Mouse (Mus musculus): ENCODE measurements around the gene Hmgb3. TPM values are rescaled to one million over a fixed set of nuclear protein-coding genes. Genes with fewer than 3 reads are reported as not detected.
"Not testable (repeated sequence)": the region's sequence is repeated elsewhere in the genome, so short reads cannot be mapped to it uniquely, and the experiment has no call there.

The Hmgb3 gene
- 10 to 100 TPM; 11.6 to 19.2 (median 13.2) TPM for total RNA-seq (2022)

DNA sequence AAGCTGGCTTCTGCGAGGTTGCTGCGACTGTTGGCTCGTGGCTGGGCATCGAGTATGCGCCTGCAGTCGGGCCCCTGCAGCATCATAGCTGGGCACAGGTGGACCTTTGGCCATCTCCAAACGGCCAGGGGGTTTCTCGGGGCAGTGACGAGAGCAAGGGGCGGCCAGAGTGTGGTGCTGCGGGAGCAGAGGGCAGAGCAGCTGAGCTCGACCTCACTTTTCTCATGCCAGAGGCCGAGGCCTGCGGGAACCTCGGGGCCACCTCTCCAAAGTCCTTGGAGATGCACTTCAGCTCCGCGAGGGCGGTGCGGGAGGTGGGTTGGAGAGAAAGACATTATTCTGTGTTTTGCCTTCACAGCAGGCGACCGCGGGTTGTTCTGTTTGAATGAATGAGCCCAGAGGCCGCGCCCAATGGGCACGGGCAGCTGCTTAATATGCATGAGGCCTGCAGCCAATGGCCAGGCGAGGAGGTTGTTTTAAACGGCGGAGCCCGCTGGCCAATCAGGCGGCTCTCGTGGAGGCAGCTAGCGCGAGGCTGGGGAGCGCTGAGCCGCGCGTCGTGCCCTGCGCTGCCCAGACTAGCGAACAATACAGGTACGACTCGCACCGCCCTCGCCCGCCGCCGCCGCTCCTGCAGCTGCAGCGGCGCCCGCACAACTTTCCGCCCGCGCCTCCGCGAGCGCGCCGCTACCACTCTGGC lies at the start of gene Hmgb3:
Hmgb3 (plus strand) TSS at position 504 of the 700 bp plus-strand sequence.
- DNase-seq (ENCODE audit: low spot score in 2 of 2): peak; percentile 63 to 67

DNA sequence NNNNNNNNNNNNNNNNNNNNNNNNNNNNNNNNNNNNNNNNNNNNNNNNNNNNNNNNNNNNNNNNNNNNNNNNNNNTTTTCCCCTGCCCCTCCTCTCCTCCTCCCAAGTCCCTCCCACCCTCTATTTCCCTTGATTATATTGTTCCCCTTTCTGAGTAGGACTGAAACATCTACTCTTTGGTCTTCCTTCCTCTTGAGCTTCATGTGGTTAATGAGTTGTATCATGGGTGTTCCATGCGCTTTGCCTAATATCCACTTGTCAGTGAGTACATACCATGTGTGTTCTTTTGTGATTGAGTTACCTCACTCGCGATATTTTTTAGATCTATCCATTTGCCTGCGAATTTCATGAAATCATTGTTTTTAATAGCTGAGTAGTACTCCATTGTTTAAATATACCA lies 49.1 kb upstream of the Hmgb3 start:
- DNase-seq (ENCODE audit: low spot score in 2 of 2): not testable (repeated sequence)

DNA sequence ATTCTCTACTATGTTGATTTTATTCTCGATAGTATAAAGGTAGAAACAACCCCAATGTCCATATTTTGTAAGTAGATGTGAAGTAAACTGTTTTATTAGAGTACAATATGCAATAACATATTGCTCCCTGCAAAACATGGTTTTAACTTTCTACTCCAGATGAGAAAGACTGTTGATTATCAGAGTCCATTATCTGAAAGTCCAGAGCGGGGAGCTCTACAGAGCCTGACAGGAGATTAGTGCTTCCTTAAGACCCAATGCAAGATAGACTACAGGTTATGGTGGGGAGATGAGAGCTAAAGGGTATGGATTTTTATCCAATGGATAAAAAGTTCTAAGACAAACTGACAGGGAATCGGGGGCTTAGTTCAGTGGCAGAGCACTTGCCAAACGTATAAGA lies 36.5 kb upstream of the Hmgb3 start:
- DNase-seq (ENCODE audit: low spot score in 2 of 2): no peak

DNA sequence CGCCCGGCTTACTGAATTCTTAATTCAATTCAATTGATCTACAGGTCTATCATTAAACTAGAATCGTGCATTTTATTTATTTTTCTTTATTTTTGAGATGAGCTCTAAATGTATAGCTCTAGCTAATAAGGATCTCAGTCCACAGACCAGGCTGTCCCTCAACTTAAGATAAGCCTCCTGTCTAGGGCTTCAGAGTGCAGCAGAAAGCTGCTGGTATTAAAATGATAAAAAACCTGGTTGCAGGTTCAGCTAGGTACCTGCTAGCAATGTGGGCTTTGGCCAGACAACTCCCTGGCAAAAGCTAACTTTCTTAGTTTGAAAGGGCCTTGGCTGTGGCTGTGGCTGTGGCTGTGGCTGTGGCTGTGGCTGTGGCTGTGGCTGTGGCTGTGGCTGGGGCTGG lies 32.8 kb upstream of the Hmgb3 start:
- no peak for DNase-seq (ENCODE audit: low spot score in 2 of 2)

DNA sequence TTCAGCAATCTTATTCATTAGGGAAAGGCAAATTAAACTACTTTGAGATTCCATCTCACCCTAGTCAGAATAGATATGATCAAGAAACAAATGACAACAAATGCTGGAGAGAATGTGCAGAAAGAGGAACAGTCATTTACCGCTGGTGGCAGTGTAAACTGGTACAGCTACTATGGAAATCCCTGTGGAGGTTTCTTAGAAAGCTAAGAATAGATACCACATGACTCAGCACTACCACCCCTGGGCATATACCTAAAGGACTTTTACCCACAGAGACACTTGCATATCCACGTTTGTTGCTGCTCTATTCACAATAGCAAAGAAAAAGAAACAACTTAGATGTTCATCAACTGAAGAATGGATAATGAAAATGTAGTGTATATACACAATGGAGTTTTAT lies 31.4 kb upstream of the Hmgb3 start:
- no peak for DNase-seq (ENCODE audit: low spot score in 2 of 2)

DNA sequence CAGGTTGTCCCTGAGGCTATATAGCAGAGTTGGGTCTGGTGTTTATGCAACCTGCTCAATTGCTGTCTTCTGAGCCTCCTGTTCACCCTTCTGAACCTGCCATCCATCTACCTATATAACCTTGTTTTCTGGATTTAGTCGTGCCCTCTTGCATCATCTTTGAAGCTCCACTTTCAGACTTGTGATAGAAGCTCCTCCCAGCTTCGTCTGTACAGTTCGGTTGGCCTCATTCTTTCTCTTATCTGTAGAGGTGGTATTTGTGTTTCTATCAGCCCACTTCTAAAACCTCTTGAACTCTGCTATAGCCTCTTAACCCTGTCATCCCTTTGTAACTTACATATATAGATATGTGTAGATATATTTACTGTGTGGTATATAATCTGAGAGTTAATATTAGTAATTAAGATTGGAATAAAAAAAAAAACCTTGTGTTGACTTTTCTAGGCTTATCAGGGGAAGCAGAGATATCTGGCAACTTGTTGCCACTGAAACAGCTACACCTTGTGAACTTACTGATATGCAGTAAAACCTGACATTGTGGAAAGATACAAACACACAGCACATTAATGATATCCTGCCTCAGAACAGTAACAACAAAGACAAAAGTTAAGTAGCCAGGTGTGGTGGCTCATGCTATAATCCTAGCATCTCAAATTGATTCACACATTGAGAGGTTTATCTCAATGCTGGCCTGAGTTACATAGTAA lies 30.0 kb upstream of the Hmgb3 start:
- no peak for DNase-seq (ENCODE audit: low spot score in 2 of 2)

DNA sequence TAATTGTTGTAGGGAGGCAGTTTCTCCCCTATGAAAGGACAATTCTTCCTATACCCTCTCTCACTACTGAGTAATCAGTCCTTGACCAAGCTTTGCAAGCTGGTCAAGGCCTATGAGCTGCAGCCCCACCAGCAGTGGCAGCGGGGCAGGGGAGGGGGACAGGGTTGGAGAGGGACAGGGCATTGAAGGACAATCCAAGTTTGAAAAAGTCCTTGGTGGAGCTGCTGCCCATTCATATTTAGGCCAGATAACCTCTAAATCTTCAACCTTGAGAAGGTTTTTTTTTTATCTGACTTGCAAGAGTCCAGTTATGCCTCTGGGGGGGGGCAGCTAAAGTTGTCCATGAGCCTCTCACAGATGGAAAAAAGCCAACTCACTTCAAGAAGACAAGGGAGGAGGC lies 28.3 kb upstream of the Hmgb3 start:
- DNase-seq (ENCODE audit: low spot score in 2 of 2): no peak

DNA sequence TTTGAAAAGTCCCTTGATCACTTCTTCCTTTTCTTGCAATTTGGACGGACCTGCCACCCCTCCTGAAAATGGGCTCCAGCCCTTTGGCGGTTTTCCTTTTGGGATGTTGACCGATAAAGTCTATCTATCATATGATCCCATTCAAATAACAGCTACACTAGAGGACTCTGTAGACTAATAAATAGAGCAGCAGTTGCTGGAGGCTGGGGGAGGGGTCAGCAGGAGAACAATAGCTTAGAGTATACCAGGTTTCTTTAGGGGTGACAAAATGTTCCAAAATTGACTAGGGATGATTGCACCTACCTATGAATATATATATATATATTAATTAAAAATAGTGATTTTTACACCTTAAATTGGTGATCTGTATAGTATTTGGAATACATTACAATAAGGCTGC lies 27.6 kb upstream of the Hmgb3 start:
- no peak for DNase-seq (ENCODE audit: low spot score in 2 of 2)

DNA sequence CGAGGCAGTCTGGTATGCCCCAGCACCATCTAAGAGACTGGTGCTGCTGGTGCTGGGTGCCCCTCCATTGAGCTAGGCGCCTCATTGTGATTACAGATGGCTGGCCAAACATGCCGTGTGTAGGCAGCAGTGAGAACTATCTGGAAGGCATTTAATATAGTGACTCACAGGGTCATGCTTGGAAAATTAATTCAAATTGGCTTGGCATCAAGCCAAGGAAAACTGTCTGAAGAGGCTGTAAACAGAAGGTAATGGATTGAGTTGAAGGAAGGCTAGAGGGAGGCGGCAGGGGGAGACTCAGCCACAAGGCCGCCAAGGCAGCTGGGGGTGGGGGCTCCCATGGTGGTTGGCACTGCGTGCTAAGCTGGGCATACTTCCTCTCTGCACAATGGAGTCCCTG lies 27.1 kb upstream of the Hmgb3 start:
- DNase-seq (ENCODE audit: low spot score in 2 of 2): peak; percentile 2 to 4

DNA sequence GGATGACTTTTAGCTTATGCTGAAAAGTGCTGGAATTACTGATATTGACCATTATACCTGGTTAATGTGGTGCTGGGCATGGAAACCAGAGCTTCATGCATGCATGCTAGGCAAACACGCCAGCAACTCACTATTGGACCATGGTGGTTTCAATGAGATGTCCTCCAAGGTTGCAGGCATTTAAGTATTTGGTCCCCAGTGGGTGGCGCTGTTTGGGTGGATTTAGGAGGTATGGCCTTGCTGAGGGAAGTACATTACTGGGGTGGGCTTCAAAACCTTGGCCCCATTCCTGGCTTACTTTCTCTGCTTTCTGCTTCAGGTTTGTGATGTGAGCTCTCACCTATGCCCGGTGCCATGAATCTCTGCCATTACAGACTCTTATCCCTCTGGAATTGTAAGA lies 23.1 kb upstream of the Hmgb3 start:
- no peak for DNase-seq (ENCODE audit: low spot score in 2 of 2)

DNA sequence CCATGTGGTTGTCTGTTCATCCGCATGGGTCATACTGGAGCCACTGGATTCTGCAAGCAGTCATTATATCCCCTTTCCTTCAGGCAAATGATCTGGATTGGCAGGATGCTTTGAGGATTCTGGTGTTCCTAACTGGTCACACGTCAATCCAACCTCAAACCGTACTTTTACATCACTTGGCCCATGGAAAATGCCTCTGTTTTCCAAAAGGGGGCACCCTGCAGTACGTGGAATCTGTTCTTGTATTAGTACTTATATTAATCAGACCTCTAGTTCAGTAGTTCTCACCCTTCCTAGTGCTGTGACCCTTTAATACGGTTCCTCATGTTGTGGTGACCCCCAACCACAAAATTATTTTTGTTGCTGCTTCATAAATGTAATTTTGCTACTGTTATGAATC lies 21.6 kb upstream of the Hmgb3 start:
- no peak for DNase-seq (ENCODE audit: low spot score in 2 of 2)

DNA sequence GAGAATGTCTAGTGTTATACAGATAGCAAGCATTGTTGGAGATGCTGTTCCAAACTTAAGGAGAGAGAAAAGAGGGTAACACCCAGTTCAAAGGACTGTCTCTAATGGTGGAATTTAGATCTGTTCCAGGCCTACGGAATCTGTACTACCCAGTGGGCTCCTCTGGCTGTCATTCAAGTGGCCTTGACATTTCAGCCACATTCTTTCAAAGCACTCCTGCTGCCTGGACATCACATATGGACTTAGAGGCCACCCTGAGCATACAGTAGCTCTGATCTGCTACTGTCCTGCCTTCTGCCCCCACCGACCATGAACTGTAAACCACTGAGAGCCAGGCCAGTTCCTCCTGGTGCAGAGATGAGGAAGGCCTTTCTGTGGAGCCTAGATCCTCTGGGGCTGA lies 17.9 kb upstream of the Hmgb3 start:
- DNase-seq (ENCODE audit: low spot score in 2 of 2): no peak

DNA sequence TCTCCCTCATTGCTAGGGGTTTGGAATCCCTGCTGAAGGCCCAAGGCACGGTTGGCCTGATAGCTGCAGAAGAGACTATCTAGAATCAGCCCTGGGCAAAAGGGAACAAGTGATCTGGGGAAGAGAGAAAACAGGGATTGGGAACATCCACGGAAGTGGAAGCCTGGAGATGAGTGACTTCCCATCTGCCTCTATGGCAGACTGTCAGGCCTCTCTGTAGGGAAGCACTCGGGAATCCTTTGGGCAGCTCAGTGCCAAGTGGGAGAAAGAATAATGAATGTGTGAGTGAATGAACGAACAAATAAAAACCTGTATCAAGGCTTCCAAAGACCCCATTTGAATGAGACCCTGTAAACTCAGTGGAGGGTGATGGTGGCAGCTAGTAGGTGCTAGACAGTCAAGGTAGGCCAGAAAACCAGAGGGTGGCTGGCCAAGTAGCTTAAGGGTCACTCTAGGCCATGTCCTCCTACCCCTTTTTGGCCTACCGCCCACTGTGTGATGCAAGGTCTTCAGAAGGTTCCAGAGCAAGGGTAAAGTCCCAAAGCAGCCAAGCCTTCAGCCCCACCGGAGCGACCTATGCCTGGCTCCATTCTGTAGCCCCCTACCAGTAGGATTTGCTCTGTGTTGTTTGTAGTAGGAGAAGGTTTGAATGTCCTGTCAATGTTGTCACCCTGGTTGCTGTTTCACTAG lies 14.8 kb upstream of the Hmgb3 start:
- no peak for DNase-seq (ENCODE audit: low spot score in 2 of 2)

DNA sequence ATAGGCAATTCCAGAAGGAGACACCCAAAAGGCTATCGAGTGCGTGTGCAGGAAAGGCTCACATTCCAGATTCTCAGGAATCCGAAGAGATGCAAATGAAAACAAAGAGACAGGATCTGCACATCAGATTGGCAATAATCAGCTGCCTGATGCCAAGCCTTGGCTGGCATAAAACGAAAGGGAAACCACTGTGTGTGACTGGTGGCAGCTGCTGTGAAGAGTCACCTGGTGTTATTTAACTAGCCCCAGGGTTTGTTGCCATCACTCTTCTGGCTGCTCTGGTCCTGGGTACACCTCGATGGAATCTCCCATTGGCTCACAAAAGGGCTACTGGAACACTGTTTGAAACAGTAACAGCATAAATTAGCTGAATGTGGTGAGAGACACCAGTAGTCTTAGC lies 11.0 kb upstream of the Hmgb3 start:
- DNase-seq (ENCODE audit: low spot score in 2 of 2): no peak

DNA sequence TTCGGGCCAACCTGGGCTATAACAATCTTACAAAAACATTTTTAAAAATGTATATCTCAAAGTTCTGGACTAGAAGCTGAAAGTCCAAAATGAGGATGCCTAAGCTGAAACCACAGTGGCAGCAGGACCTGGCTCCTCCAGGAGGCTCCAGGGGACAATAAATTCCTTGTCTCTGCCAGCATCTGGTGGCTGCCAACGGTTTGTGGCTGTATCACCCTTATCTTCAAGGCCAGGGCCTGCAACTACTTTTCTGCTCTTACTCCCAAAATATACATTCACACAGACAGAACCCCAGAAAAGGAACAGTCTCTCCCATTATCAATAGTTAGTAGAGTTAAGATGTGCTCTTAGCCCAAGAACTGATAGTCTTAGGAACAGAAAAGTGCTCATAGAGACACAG lies 10.6 kb upstream of the Hmgb3 start:
- no peak for DNase-seq (ENCODE audit: low spot score in 2 of 2)

DNA sequence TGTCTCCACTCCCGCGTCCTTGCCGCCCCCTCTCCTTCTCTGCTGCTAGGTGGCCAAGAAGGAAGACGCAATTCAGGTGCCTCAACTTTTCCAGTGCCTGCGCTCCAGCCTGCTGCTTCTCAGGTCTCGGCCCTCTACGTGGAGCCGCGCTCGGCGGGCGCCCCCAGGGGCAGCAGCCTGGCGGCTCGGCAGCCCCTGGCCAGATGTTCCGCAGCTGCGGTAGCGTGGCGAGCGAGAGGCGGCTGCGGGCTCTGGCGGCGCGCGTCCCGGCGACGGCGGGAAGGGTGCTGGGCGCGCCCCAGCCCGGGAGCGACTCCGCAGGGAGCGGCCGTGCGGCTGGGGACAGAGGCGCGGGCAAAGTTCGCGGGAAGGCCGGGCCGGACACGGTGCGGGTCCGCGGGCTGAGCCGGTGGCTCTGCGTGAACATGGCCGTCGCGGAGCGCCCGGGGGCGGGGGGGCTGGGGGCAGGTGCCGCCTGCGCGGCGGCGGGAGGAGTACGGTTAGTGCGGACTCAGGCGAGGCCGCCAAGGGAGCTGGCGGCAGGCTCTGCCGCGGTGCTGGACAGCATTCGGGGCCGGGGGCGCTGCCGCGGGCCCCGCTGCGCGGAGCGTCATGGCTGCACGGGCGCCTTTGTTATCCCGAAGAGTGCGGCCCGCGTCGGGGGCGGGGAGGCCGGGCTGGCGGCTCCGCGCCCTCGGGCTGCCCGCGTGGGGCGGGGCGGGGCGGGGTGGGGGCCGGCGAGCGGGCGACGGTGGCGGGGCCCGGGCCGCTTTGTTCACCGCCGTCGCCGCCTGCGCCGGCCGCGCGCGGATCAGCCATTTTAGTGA lies 610 bp downstream of the Hmgb3 start:
- DNase-seq (ENCODE audit: low spot score in 2 of 2): no peak

DNA sequence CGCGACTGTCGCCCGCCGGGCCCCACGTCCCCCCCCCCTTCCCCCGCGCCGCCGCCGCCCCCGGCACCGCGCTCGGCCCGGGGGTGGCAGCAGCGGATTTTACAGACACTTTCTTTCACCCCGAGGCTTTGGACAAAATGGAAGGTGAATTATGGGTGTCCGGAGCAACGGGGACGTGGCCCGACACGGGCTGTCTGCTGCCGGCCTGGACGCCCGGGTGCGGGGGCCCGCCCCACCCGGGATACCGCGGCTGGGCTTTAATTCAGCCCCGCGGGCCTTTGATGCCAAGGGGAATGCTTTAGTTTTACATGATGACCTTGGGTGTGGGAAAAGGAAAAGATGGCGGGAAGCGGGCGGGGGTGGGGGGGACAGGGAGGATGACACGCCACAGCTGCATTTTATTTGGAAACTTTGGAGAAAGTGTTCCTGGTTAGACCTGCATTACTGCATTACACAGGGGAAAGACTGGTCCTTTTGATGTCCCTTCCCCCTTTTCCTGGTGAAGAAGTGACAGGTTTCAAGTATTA lies 1.3 kb downstream of the Hmgb3 start:
- no peak for DNase-seq (ENCODE audit: low spot score in 2 of 2)

DNA sequence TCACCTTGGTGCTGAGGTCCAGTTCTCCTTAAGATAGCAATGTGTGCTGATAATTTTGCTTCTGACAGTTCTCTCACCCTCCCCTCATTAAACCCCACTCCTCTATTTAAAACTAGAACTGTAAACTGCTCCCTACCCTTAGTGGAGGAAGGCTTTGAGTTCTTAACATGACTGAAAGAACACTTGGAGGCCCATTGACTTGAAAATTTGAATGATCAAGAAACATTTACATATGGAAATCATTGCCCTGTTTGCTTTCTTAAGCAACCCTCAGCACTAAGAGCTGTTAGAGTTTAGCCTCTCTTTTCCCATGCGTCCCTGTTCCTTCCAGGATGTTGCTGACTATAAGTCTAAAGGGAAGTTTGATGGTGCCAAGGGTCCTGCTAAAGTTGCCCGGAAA lies 3.6 kb downstream of the Hmgb3 start:
- no peak for DNase-seq (ENCODE audit: low spot score in 2 of 2)

DNA sequence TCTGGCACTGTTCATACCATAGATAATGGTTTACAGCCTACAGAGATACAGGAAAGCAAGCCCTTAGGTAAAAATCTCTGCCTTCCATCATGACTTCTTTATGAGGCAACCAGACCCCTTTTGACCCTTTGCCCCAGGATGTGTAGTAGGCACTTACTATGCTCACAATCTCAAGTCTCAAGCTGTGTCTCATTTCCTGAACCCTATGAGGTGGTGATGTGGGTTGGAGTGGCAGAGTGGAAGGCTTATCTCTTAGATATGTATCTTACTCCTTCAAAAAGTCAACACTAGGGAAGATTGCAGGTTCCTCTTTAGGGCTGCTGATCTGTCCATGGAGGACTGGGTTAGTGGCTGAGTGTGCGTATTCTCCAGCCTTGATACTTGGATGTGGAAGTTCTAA lies 5.1 kb downstream of the Hmgb3 start:
- no peak for DNase-seq (ENCODE audit: low spot score in 2 of 2)

DNA sequence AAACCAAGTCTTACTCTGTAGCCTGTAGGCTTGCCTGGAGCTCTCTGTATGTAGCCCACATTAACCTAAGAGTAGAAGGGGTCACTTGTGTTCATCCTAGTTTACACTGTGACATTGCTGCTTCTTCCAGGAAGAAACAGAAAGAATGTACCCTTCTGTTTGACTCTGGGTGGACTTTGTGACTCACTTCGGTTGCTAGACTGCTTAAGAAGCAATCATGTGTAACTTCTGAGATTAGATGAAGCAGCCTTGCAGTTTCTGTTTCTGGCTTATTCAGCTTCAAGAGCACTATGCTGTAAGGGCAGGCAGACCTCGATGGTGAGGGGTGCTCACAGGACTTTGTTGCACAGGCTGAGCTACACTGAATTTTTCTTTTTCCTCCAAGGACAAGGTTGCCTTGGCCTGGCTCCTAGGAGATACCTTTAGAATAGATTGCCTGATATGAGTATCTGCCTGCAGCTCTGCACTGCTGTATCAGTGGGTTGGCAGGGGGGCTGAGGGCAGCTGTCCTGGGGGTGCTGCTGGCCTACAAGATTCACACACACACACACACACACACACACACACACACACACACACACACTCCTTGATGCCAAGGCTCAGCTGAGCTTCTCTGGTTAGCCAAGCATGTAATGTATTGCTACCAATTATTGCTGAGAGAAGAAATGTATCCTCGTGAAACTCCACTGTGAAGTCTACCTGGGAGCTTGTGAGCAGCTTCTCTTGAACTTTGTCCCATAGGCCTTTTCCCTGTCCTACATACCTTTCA lies 17.6 kb downstream of the Hmgb3 start:
- no peak for DNase-seq (ENCODE audit: low spot score in 2 of 2)

DNA sequence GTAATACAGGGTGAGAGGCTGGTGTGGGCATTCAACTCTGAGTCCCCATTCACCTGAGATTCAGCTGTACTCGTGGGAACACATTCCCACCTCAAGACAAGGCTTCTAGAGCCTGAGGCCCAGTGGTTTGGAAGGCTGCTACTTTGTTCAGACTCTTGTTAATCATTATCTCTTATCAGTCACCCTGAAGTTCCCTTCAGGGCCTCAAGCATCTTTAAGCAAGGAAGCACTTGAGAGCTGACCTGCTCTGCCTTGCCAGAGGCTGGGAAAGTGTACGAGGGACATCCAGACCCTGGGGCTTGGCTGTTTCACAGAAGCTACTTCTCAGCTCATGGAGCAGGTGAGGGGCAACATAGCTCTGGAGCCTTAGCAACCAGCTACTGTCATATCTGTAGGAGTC lies 19.8 kb downstream of the Hmgb3 start:
- DNase-seq (ENCODE audit: low spot score in 2 of 2): no peak

Data from layer of hippocampus, adult 8-10 months (tissue).